Mouse (Mus musculus): ENCODE results near the gene Bco2.
A peak's percentile ranks its signal among the peaks of the same experiment; 100 is the strongest.

Gene Bco2

GRCm38 (mm10) chr9:50502949-50503348, 52.0 kb downstream of the Bco2 start:
- no peak for DNase-seq

GRCm38 (mm10) chr9:50500974-50501501, 53.9 kb downstream of the Bco2 start:
- peak; percentile 44 for DNase-seq

- no peak for DNase-seq
Observed at GRCm38 (mm10) chr9:50500467-50500973, 54.5 kb downstream of the Bco2 start.

GRCm38 (mm10) chr9:50499781-50500180, 55.2 kb downstream of the Bco2 start:
- no peak for DNase-seq

- DNase-seq, result no peak
Observed at GRCm38 (mm10) chr9:50498815-50499214, 56.2 kb downstream of the Bco2 start.

- no peak for DNase-seq
Observed at GRCm38 (mm10) chr9:50497536-50497935, 57.4 kb downstream of the Bco2 start.

DNA sequence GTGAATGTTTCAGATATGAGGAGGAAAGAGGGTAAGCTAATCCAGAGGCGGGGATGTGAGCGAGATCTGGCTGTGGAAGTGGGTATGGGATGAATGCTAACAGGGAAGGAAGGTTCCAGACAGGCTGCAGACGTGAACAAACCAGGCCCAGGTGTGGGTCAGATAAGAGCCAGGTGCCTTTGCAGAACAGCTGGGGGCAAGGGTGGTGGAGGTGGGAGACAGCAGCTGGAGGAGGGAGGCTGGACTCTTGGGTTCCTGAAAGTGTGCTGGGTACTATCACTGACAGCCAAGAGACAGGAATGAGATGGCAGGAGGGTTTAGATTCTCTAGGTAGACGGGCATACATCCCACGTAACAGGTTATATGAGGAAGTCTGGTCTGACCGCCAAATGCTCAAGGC, 57.9 kb downstream of the Bco2 start:
- no peak for DNase-seq

GRCm38 (mm10) chr9:50496546-50496945, 58.4 kb downstream of the Bco2 start:
- no peak for DNase-seq

DNA sequence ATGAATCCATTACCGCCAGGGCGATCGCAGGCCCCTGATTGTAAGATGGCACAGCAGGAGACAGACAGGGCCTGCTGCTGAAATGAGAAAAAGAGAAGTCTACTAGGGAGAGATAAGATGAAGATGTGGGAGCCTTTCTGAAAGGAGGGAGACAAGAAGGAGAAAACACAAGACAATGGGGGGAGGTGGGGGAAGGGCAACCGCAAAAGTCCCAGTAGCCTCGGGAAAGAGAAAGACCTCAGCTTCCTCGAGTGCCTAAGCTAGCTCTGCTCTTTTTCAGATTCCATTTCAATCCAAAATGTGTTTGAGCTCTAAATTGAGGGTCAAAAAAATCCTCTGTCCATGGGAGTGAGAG, 58.9 kb downstream of the Bco2 start:
- no peak for DNase-seq

DNA sequence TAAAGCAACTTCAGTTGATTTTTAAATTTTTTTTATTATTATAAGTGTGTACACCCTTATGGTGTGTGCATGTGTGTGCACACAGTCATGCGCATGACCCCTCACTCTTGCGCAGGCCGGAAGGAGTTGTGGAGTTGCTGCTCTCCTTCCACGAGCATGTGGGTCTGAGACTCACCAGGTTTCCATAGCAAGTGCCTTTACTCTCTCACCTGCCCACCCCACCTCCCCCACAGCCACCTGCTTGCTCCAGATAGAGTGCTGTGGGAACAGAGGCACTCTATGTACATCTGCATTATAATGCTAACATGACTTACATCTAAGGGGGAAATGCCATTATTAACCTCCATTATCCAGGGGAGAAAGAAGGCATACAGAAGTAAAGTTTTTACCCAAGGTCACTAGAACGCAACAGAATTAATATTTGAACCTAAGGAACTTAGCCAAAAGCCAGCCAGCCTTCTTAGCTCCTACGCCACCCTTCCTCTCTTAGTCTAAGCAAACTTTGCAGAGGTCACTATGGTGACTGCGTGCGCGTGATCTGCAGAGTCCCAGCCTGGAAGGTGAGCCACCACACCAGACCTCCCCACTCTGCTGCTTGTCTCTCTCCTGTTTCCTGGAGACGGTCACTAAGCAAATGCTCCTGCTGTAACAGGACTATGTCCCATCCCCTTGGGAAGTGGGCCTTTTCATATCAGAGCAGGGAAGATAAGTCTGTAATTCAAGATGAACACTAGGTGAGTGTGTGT, 59.4 kb downstream of the Bco2 start:
- DNase-seq, result no peak

DNA sequence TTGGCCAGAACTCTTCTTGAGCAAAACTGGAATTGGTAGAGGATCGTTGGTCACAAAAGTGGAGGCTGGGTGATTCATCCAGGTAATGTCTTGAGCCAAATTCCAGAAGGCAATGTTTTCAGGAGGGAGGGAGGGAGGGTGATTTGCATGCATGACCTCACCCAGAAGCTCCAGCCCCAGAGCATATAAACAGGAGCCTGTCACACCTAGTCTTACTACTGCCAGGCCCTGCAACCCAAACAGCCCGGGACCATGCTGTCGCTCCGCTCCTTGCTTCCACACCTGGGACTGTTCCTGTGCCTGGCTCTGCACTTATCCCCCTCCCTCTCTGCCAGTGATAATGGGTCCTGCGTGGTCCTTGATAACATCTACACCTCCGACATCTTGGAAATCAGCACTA, 60.7 kb downstream of the Bco2 start, which contains the start of gene Plet1:
Gene Plet1, plus strand, starts transcription at position 215 of the 400 bp plus-strand sequence.
- DNase-seq, result peak; percentile 22

- no peak for DNase-seq
Observed at GRCm38 (mm10) chr9:50493777-50494176, 61.2 kb downstream of the Bco2 start.

DNA sequence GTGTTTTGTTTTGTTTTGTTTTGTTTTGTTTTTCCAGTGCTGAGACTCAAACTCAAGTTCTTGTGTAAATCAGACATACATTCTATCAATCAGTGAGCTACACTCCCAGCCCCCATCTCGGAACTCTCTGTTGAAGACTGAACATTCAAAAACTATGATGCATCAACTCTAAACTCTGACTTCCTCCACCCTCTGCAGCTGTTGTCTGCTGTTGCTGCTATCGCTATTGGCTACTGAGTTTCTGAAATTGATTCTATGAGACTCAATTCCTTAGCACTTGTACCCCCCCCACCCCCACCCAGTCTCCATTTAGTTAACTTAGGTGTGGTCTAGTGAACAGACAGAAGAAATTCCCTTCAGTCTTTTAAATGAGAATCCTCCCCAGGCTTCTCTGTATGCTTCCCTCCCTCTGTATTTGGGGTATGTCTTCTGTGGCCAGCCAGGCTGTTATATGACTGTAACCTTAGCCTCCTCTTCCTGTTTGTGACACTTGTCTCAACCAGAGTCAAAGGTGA, 63.4 kb downstream of the Bco2 start:
- DNase-seq, result no peak

DNA sequence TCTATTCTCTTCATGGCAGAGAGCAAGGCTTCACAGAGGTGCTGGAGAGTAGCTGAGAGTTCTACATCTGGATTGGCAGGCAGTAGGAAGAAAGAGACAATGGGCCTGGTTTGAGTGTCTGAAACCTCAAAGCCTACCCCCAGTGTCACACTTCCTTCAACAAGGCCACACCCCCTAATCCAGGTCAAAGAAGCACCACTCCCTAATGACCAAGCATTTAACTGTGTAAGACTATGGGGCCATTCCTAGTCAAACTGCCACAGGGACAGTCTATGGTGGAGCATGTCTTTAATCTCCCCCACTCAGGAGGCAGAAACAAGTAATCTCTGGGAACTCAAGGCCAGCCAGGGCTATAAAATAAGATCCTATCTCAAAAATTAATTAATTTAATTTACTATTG, 64.1 kb downstream of the Bco2 start:
- no peak for DNase-seq

- no peak for DNase-seq
Observed at GRCm38 (mm10) chr9:50485521-50485920, 69.5 kb downstream of the Bco2 start.

All from kidney, adult 9 months (tissue).